Mouse (Mus musculus) kidney, adult 2 months (tissue): ENCODE measurements at regions not wholly inside any gene's neighbourhood (a gene's known extent, or its start where the extent isn't known, plus 50 kb on each side); places are given as distances from the start of the nearest gene placed in this dataset.

Source experiments
- DNase-seq: peaks from one replicate; pipeline ENCODE4 v3.0.0; 2021
- H3K27ac ChIP-seq: fragments of 200-500 bp; 2 replicates; pipeline ENCODE4 v1.5.1; 2012; ENCODE audit warnings: low read depth, low read length, control low read depth, inconsistent platforms; ENCODE audit not compliant: insufficient read depth
- H3K27me3 ChIP-seq: fragments of 200-500 bp; replicated peaks from 2 replicates; pipeline ENCODE4 v1.6.1; 2012; ENCODE audit warnings: mild to moderate bottlenecking, moderate library complexity, low read length, inconsistent platforms; ENCODE audit not compliant: control insufficient read depth, insufficient read depth
- H3K36me3 ChIP-seq: fragments of 200-500 bp; 2 replicates; pipeline ENCODE4 v1.6.1; 2012; ENCODE audit warnings: mild to moderate bottlenecking, moderate library complexity, low read length, inconsistent platforms; ENCODE audit not compliant: control insufficient read depth, insufficient read depth
- H3K4me1 ChIP-seq: fragments of 200-500 bp; 2 replicates; pipeline ENCODE4 v1.6.1; 2011; ENCODE audit warnings: low read length; ENCODE audit not compliant: control insufficient read depth, insufficient read depth
- H3K4me3 ChIP-seq: fragments of 200-500 bp; 2 replicates; pipeline ENCODE4 v1.5.1; 2011; ENCODE audit warnings: mild to moderate bottlenecking, low read depth, low read length, control low read depth; ENCODE audit not compliant: insufficient read depth
- CTCF ChIP-seq: fragments of 200-500 bp; conservative IDR thresholded peaks from 2 replicates; pipeline ENCODE4 v1.5.1; 2011; ENCODE audit warnings: low read depth, mild to moderate bottlenecking, control low read depth, low read length, moderate library complexity, mixed read lengths; ENCODE audit not compliant: insufficient read depth, insufficient read length
- POLR2A ChIP-seq: fragments of 200-500 bp; IDR thresholded peaks from one replicate; pipeline ENCODE4 v1.6.1; 2011; ENCODE audit warnings: low read depth, low read length, control low read depth
- WGBS: fragments of 180-500 bp; shearing (Covaris S2); methylation state at CpG from one replicate; pipeline ENCODE4 v1.1.7; 2018; 5-methylcytosine and 5-hydroxymethylcytosine counted together

- Histone ChIP-seq H3K27me3 (no peaks in the 10 kb centered on the region), H3K36me3 (no peaks in the 10 kb centered on the region), H3K4me1 (no peaks in the 10 kb centered on the region), H3K27ac (0 out of 2 replicates have a peak overlapping the region, but pooled peaks have one; percentile 12), H3K4me3 (no peak overlapping the region)
- 64% methylated on average over 7 of the region's 7 CpGs for WGBS
- no peak for DNase-seq
- TF ChIP-seq POLR2A (no peak), CTCF (no peak)
Measured at GRCm38 (mm10) chrX:99232331-99232730, 96.4 kb downstream of the Efnb1 start.

GRCm38 (mm10) chrX:99225111-99225752 is 89.3 kb downstream of the Efnb1 start:
- WGBS: 77% methylated on average over 7 of the region's 7 CpGs
- Histone ChIP-seq H3K4me3 (no peak overlapping the region), H3K36me3 (no peaks in the 10 kb centered on the region), H3K27ac (no peak overlapping the region), H3K4me1 (no peaks in the 10 kb centered on the region), H3K27me3 (no peaks in the 10 kb centered on the region)
- TF ChIP-seq CTCF (no peak), POLR2A (no peak)
- DNase-seq: no peak

GRCm38 (mm10) chrX:99222017-99222416 is 86.1 kb downstream of the Efnb1 start:
- WGBS: 90% methylated on average over 5 of the region's 5 CpGs
- Histone ChIP-seq H3K36me3 (no peaks in the 10 kb centered on the region), H3K4me1 (no peaks in the 10 kb centered on the region), H3K4me3 (no peak overlapping the region), H3K27ac (no peak overlapping the region), H3K27me3 (no peaks in the 10 kb centered on the region)
- DNase-seq: no peak
- TF ChIP-seq POLR2A: no peak

GRCm38 (mm10) chrX:99220674-99221455 is 84.9 kb downstream of the Efnb1 start:
- TF ChIP-seq CTCF (no peak), POLR2A (no peak)
- Histone ChIP-seq H3K27me3 (no peaks in the 10 kb centered on the region), H3K4me1 (no peaks in the 10 kb centered on the region), H3K27ac (no peak overlapping the region), H3K4me3 (no peak overlapping the region), H3K36me3 (no peaks in the 10 kb centered on the region)
- DNase-seq: no peak
- 73% methylated on average over 8 of the region's 8 CpGs for WGBS

GRCm38 (mm10) chrX:99218213-99218612 is 82.3 kb downstream of the Efnb1 start:
- WGBS: 70% methylated on average over 7 of the region's 7 CpGs
- no peaks in the 10 kb centered on the region for H3K27me3 ChIP-seq
- no peak for TF ChIP-seq CTCF
- TF ChIP-seq POLR2A: no peak
- H3K27ac ChIP-seq: no peak overlapping the region
- H3K4me3 ChIP-seq: no peak overlapping the region
- H3K4me1 ChIP-seq: no peaks in the 10 kb centered on the region
- no peak for DNase-seq
- H3K36me3 ChIP-seq: no peaks in the 10 kb centered on the region

GRCm38 (mm10) chrX:99216633-99217459 is 80.9 kb downstream of the Efnb1 start:
- TF ChIP-seq CTCF: no peak
- TF ChIP-seq POLR2A: no peak
- no peak overlapping the region for H3K27ac ChIP-seq
- peak; percentile 49 for DNase-seq
- peak overlapping the region; percentile 18 for H3K4me3 ChIP-seq
- H3K4me1 ChIP-seq: no peaks in the 10 kb centered on the region
- no peaks in the 10 kb centered on the region for H3K36me3 ChIP-seq
- no peaks in the 10 kb centered on the region for H3K27me3 ChIP-seq
- WGBS: 3% methylated on average over 38 of the region's 60 CpGs

GRCm38 (mm10) chrX:99215931-99216330 is 80.0 kb downstream of the Efnb1 start:
- TF ChIP-seq CTCF (no peak), POLR2A (no peak)
- 79% methylated on average over 5 of the region's 5 CpGs for WGBS
- no peaks in the 10 kb centered on the region for H3K27me3 ChIP-seq
- H3K36me3 ChIP-seq: no peaks in the 10 kb centered on the region
- H3K4me1 ChIP-seq: no peaks in the 10 kb centered on the region
- DNase-seq: no peak
- no peak overlapping the region for H3K4me3 ChIP-seq
- no peak overlapping the region for H3K27ac ChIP-seq
